Mouse (Mus musculus): ENCODE measurements around the gene Eva1b. TPM values are rescaled to one million over a fixed set of nuclear protein-coding genes. Genes with fewer than 3 reads are reported as not detected.
"Not testable (repeated sequence)": the region's sequence is repeated elsewhere in the genome, so short reads cannot be mapped to it uniquely, and the experiment has no call there.

Gene Eva1b
- total RNA-seq, 2 experiments from 2014 or later: 6.3 to 7.2 TPM

- no peak for DNase-seq
Observed at GRCm38 (mm10) chr4:126152864-126153263, 5.3 kb downstream of the Eva1b start.

GRCm38 (mm10) chr4:126155183-126155582, 7.6 kb downstream of the Eva1b start:
- intact Hi-C loops (cut with DNase I): no loop called here
- DNase-seq: no peak

More at GRCm38 (mm10) chr4:126152864-126153263, 5.3 kb downstream of the Eva1b start:
- intact Hi-C loops (cut with DNase I): no loop called here

- intact Hi-C loops (cut with DNase I): no loop called here
- DNase-seq: no peak
Observed at GRCm38 (mm10) chr4:126155869-126156268, 8.3 kb downstream of the Eva1b start.

GRCm38 (mm10) chr4:126156617-126157016, 9.1 kb downstream of the Eva1b start:
- intact Hi-C loops (cut with DNase I): no loop called here

GRCm38 (mm10) chr4:126157562-126157961, 10.0 kb downstream of the Eva1b start:
- intact Hi-C loops (cut with DNase I): no loop called here
- DNase-seq: no peak

More at GRCm38 (mm10) chr4:126156617-126157016, 9.1 kb downstream of the Eva1b start:
- no peak for DNase-seq

- DNase-seq: no peak
- intact Hi-C loops (cut with DNase I): no loop called here
Observed at GRCm38 (mm10) chr4:126159455-126159854, 11.9 kb downstream of the Eva1b start.

GRCm38 (mm10) chr4:126160981-126161380, 13.4 kb downstream of the Eva1b start:
- DNase-seq: no peak
- intact Hi-C loops (cut with DNase I): no loop called here

- DNase-seq: no peak
- intact Hi-C loops (cut with DNase I): no loop called here
Observed at GRCm38 (mm10) chr4:126161456-126161855, 13.9 kb downstream of the Eva1b start.

- intact Hi-C loops (cut with DNase I): no loop called here
- no peak for DNase-seq
Observed at GRCm38 (mm10) chr4:126161986-126162385, 14.4 kb downstream of the Eva1b start.

GRCm38 (mm10) chr4:126162544-126163066, 15.1 kb downstream of the Eva1b start:
- peak; percentile 81 for DNase-seq
- intact Hi-C loops (cut with DNase I): no loop called here

GRCm38 (mm10) chr4:126163067-126163659, 15.6 kb downstream of the Eva1b start, which contains the start of gene Sh3d21:
TSS of gene Sh3d21 (minus strand) at chr4:126163491.
- intact Hi-C loops (cut with DNase I): no loop called here

GRCm38 (mm10) chr4:126163685-126164084, 16.1 kb downstream of the Eva1b start:
- DNase-seq: no peak
- intact Hi-C loops (cut with DNase I): no loop called here

More at GRCm38 (mm10) chr4:126163067-126163659, 15.6 kb downstream of the Eva1b start, which contains the start of gene Sh3d21:
- DNase-seq: no peak

- intact Hi-C loops (cut with DNase I); DNase-seq: not testable (repeated sequence)
Observed at GRCm38 (mm10) chr4:126165092-126165491, 17.5 kb downstream of the Eva1b start.

GRCm38 (mm10) chr4:126166084-126166483, 18.5 kb downstream of the Eva1b start:
- intact Hi-C loops (cut with DNase I): no loop called here
- no peak for DNase-seq

- intact Hi-C loops (cut with DNase I): no loop called here
Observed at GRCm38 (mm10) chr4:126168851-126169250, 21.3 kb downstream of the Eva1b start.

GRCm38 (mm10) chr4:126170737-126171136, 23.2 kb downstream of the Eva1b start:
- DNase-seq; intact Hi-C loops (cut with DNase I): not testable (repeated sequence)

More at GRCm38 (mm10) chr4:126168851-126169250, 21.3 kb downstream of the Eva1b start:
- DNase-seq: no peak

- intact Hi-C loops (cut with DNase I): no loop called here
Observed at GRCm38 (mm10) chr4:126173800-126174199, 26.3 kb downstream of the Eva1b start.

GRCm38 (mm10) chr4:126175980-126176379, 28.4 kb downstream of the Eva1b start:
- DNase-seq; intact Hi-C loops (cut with DNase I): not testable (repeated sequence)

More at GRCm38 (mm10) chr4:126173800-126174199, 26.3 kb downstream of the Eva1b start:
- no peak for DNase-seq

- intact Hi-C loops (cut with DNase I): loop anchor here (5.0 kb wide), 1 partner anchor 76 kb away; the partner anchor contains the start of gene Map7d1
- DNase-seq: peak; percentile 21
Observed at GRCm38 (mm10) chr4:126181170-126181957, 33.8 kb downstream of the Eva1b start.

GRCm38 (mm10) chr4:126183034-126183433, 35.5 kb downstream of the Eva1b start:
- intact Hi-C loops (cut with DNase I): loop anchor here (5.0 kb wide), 1 partner anchor 74 kb away; the partner anchor contains the start of gene Map7d1
- no peak for DNase-seq

- DNase-seq: no peak
- intact Hi-C loops (cut with DNase I): no loop called here
Observed at GRCm38 (mm10) chr4:126187096-126187495, 39.6 kb downstream of the Eva1b start.
